Mouse (Mus musculus): ENCODE data around the gene Pabpn1.

The Pabpn1 gene

GRCm38 (mm10) chr14:54892200-54892599 lies at the start of gene Pabpn1:
Gene Pabpn1 (plus strand): TSS chr14:54892500.
- DNase-seq, result no peak

- peak in 1 of 2 experiments; percentile 24 for DNase-seq
Observed at GRCm38 (mm10) chr14:54843461-54843860, 48.8 kb upstream of the Pabpn1 start.

GRCm38 (mm10) chr14:54855726-54856125 lies 36.6 kb upstream of the Pabpn1 start:
- no peak for DNase-seq

- DNase-seq, result no peak
Observed at GRCm38 (mm10) chr14:54856703-54857102, 35.6 kb upstream of the Pabpn1 start.

GRCm38 (mm10) chr14:54857891-54858290 lies 34.4 kb upstream of the Pabpn1 start:
- no peak for DNase-seq

GRCm38 (mm10) chr14:54860511-54860910 lies 31.8 kb upstream of the Pabpn1 start:
- DNase-seq, result peak; percentile 41 to 78

- DNase-seq, result peak; percentile 92 to 94
Observed at GRCm38 (mm10) chr14:54863501-54864312, 28.6 kb upstream of the Pabpn1 start.

GRCm38 (mm10) chr14:54864313-54865036 lies 27.8 kb upstream of the Pabpn1 start:
- no peak for DNase-seq

GRCm38 (mm10) chr14:54865626-54866025 lies 26.7 kb upstream of the Pabpn1 start:
- DNase-seq, result no peak

GRCm38 (mm10) chr14:54866268-54866667 lies 26.0 kb upstream of the Pabpn1 start:
- no peak for DNase-seq

GRCm38 (mm10) chr14:54866936-54867335 lies 25.4 kb upstream of the Pabpn1 start:
- peak in 1 of 2 experiments; percentile 28 for DNase-seq

- DNase-seq, result no peak
Observed at GRCm38 (mm10) chr14:54868026-54868425, 24.3 kb upstream of the Pabpn1 start.

GRCm38 (mm10) chr14:54870861-54871260 lies 21.4 kb upstream of the Pabpn1 start, which contains the start of gene Homez:
Gene Homez (minus strand): TSS chr14:54870961.
- no peak for DNase-seq

- DNase-seq, result no peak
Observed at GRCm38 (mm10) chr14:54874165-54874564, 18.1 kb upstream of the Pabpn1 start.

- peak in 1 of 2 experiments; percentile 28 for DNase-seq
Observed at GRCm38 (mm10) chr14:54875844-54876538, 16.3 kb upstream of the Pabpn1 start.

- peak; percentile 89 to 91 for DNase-seq
Observed at GRCm38 (mm10) chr14:54876539-54877047, 15.7 kb upstream of the Pabpn1 start.

- DNase-seq, result peak in 1 of 2 experiments; percentile 75
Observed at GRCm38 (mm10) chr14:54877048-54877715, 15.1 kb upstream of the Pabpn1 start, which contains the start of gene Ppp1r3e. Gene Ppp1r3e (minus strand): TSS chr14:54877550.

- DNase-seq, result peak; percentile 85 to 88
Observed at GRCm38 (mm10) chr14:54883154-54884021, 8.9 kb upstream of the Pabpn1 start, which contains the start of the genes Bcl2l2 and Gm20521. Gene Bcl2l2 (plus strand): TSS chr14:54883377. Gene Gm20521 (plus strand): TSS chr14:54883441.

- DNase-seq, result no peak
Observed at GRCm38 (mm10) chr14:54884022-54884712, 8.1 kb upstream of the Pabpn1 start.

GRCm38 (mm10) chr14:54885309-54885708 lies 7.0 kb upstream of the Pabpn1 start:
- no peak for DNase-seq

Data from kidney, adult 8-10 months (tissue).